Mouse (Mus musculus) forebrain, embryonic 15.5 days (tissue): ENCODE data around the gene Vamp3. TPM values are rescaled to one million over a fixed set of nuclear protein-coding genes. Genes with fewer than 3 reads are reported as not detected.

Source experiments
- polyA plus RNA-seq: library from polyadenylated mRNA; unstranded; fragments of >200 nt; fragmentation: Nextera tagmentation; extraction: Ambion mirVana; gene quantifications from 2 replicates; pipeline ENCODE4 v1.2.1, GENCODE M21; 2015

The Vamp3 gene
- polyA plus RNA-seq, 1 experiment from 2014 or later = 69.4 TPM

Other genes with a start within 250 kb of the Vamp3 start
- 16.2 and 17.3 TPM in 2 replicates for gene Errfi1, start 204.0 kb downstream of the Vamp3 start, polyA plus RNA-seq
- 381 and 388 TPM in 2 replicates for gene Park7, start 143.5 kb downstream of the Vamp3 start, polyA plus RNA-seq
- 0.19 and 0.29 TPM in 2 replicates for gene Tnfrsf9, start 143.4 kb downstream of the Vamp3 start, polyA plus RNA-seq
- not detected in 2 replicates for gene Uts2, start 60.9 kb downstream of the Vamp3 start, polyA plus RNA-seq
- 3.0 and 3.3 TPM in 2 replicates for gene Per3, start 13.3 kb downstream of the Vamp3 start, polyA plus RNA-seq
- 0.24 TPM in 1 of 2 replicates, not detected in the other for gene Gm13090, start 31.6 kb upstream of the Vamp3 start, polyA plus RNA-seq